7 mouse cellular contexts compared by ENCODE assay signal in genomic region chr2:76338215-76339156, GRCm38 (mm10). TPM values are rescaled to one million over a fixed set of nuclear protein-coding genes. Genes with fewer than 3 reads are reported as not detected.
DNase-seq lines count a peak whose midpoint lies in the region; ATAC-seq and TF ChIP-seq lines count a peak whose summit lies in the region.

Gene Pde11a (minus strand): TSS chr2:76338774.

- WGBS in embryonic facial prominence, embryonic 14.5 days, result 37% methylated on average over 16 of the region's 41 CpGs
- WGBS in hindbrain, embryonic 14.5 days, result 17% methylated on average over 41 of the region's 41 CpGs
- WGBS in limb, embryonic 11.5 days, result 19% methylated on average over 40 of the region's 41 CpGs
- WGBS in midbrain, embryonic 12.5 days, result 19% methylated on average over 38 of the region's 41 CpGs

- H3K9me3 ChIP-seq in ES-Bruce4 (replicated peaks; ENCODE audit: control insufficient read depth, insufficient read depth, low read length, poor library complexity, severe bottlenecking), result no peaks in the 10 kb centered on the region
- no peaks in the 10 kb centered on the region for H3K9me3 ChIP-seq in embryonic facial prominence, embryonic 14.5 days (ENCODE audit: control insufficient read depth, low read length)
- no peaks in the 10 kb centered on the region for H3K9me3 ChIP-seq in hindbrain, embryonic 14.5 days (ENCODE audit: control insufficient read depth, low read length)
- no peaks in the 10 kb centered on the region for H3K9me3 ChIP-seq in limb, embryonic 11.5 days (ENCODE audit: control insufficient read depth, low read length)
- H3K9me3 ChIP-seq in midbrain, embryonic 12.5 days, result no peaks in the 10 kb centered on the region

- H3K4me1 ChIP-seq in ES-Bruce4 (ENCODE audit: control insufficient read depth, insufficient read depth, low read length), result no peaks in the 10 kb centered on the region
- H3K4me1 ChIP-seq in embryonic facial prominence, embryonic 14.5 days (ENCODE audit: control insufficient read depth, insufficient read depth, low read length), result no peaks in the 10 kb centered on the region
- H3K4me1 ChIP-seq in hindbrain, embryonic 14.5 days (replicated peaks; ENCODE audit: control insufficient read depth, insufficient read depth, low read length), result peaks cover 7% of the 10 kb centered on the region; the same call in 1 of the 2 replicates
- no peaks in the 10 kb centered on the region for H3K4me1 ChIP-seq in limb, embryonic 11.5 days (ENCODE audit: control insufficient read depth, insufficient read depth, low read length)
- H3K4me1 ChIP-seq in midbrain, embryonic 12.5 days, result peaks cover 9% of the 10 kb centered on the region

- H3K27ac ChIP-seq in ES-Bruce4 (ENCODE audit: insufficient read depth, low read length), result no peak within 1 kb of the TSS
- no peak within 1 kb of the TSS for H3K27ac ChIP-seq in embryonic facial prominence, embryonic 14.5 days (replicated peaks; ENCODE audit: low read depth, low read length)
- H3K27ac ChIP-seq in hindbrain, embryonic 14.5 days, result no peak within 1 kb of the TSS
- H3K27ac ChIP-seq in limb, embryonic 11.5 days (replicated peaks; ENCODE audit: low read depth, low read length), result no peak within 1 kb of the TSS
- no peak within 1 kb of the TSS for H3K27ac ChIP-seq in midbrain, embryonic 12.5 days (replicated peaks)

- H3K9ac ChIP-seq in ES-Bruce4 (ENCODE audit: low read depth, poor library complexity, severe bottlenecking), result peak within 1 kb of the TSS; percentile 55
- H3K9ac ChIP-seq in embryonic facial prominence, embryonic 14.5 days (ENCODE audit: low read depth, low read length), result peak within 1 kb of the TSS; percentile 57
- peak within 1 kb of the TSS; percentile 65 for H3K9ac ChIP-seq in hindbrain, embryonic 14.5 days
- H3K9ac ChIP-seq in limb, embryonic 11.5 days (ENCODE audit: low read length), result peak within 1 kb of the TSS; percentile 52; the same call in 1 of the 2 replicates
- H3K9ac ChIP-seq in midbrain, embryonic 12.5 days (replicated peaks), result peak within 1 kb of the TSS; percentile 44

- peak within 1 kb of the TSS; percentile 67 for H3K4me3 ChIP-seq in ES-Bruce4 (ENCODE audit: low read depth, low read length)
- peak within 1 kb of the TSS; percentile 45 for H3K4me3 ChIP-seq in embryonic facial prominence, embryonic 14.5 days (ENCODE audit: low read depth, low read length)
- peak within 1 kb of the TSS; percentile 43 for H3K4me3 ChIP-seq in hindbrain, embryonic 14.5 days (replicated peaks; ENCODE audit: low read length)
- H3K4me3 ChIP-seq in limb, embryonic 11.5 days (ENCODE audit: low read depth, low read length), result peak within 1 kb of the TSS; percentile 38
- H3K4me3 ChIP-seq in midbrain, embryonic 12.5 days, result peak within 1 kb of the TSS; percentile 48

- H3K27me3 ChIP-seq in ES-Bruce4 (ENCODE audit: control insufficient read depth, insufficient read depth, low read length, poor library complexity, severe bottlenecking), result no peaks in the 10 kb centered on the region
- peaks cover 10% of the 10 kb centered on the region; the same call in 1 of the 2 replicates for H3K27me3 ChIP-seq in embryonic facial prominence, embryonic 14.5 days (replicated peaks; ENCODE audit: control insufficient read depth, insufficient read depth, low read length)
- peaks cover 10% of the 10 kb centered on the region; the same call in 1 of the 2 replicates for H3K27me3 ChIP-seq in hindbrain, embryonic 14.5 days (ENCODE audit: control insufficient read depth, insufficient read depth, low read length)
- peaks cover 7% of the 10 kb centered on the region for H3K27me3 ChIP-seq in limb, embryonic 11.5 days (ENCODE audit: control insufficient read depth, insufficient read depth, low read length)
- H3K27me3 ChIP-seq in midbrain, embryonic 12.5 days, result peaks cover 26% of the 10 kb centered on the region

- no peak for TF ChIP-seq POLR2A in ES-Bruce4 (IDR thresholded peaks at IDR 0.05; ENCODE audit: insufficient read depth, low read length)

- ATAC-seq in embryonic facial prominence, embryonic 14.5 days (ENCODE audit: low read depth), result peak; percentile 62
- ATAC-seq in hindbrain, embryonic 14.5 days (ENCODE audit: low FRiP score), result peak; percentile 76; the same call in 1 of the 2 replicates
- ATAC-seq in limb, embryonic 11.5 days (ENCODE audit: insufficient number of reproducible peaks, low FRiP score, low TSS enrichment, low read depth), result peak; percentile 51; the same call in 1 of the 2 replicates
- peak; percentile 72 for ATAC-seq in midbrain, embryonic 12.5 days (ENCODE audit: low FRiP score, low read depth)

- DNase-seq in CD4-positive helper T cell, adult 2 months (ENCODE audit: low read depth, low spot score), result peak; percentile 5
- peak; percentile 31 for DNase-seq in embryonic facial prominence, embryonic 14.5 days (ENCODE audit: low spot score)
- no peak for DNase-seq in hindbrain, embryonic 14.5 days (ENCODE audit: low spot score)
- DNase-seq in limb, embryonic 11.5 days (ENCODE audit: low spot score), result peak; percentile 71
- peak; percentile 72 for DNase-seq in yolk sac, embryonic 10.5 days (ENCODE audit: low spot score)

- TF ChIP-seq EP300 in ES-Bruce4 (IDR thresholded peaks at IDR 0.05; ENCODE audit: insufficient read depth, low read depth, low read length), result no peak

- TF ChIP-seq CTCF in ES-Bruce4 (IDR thresholded peaks at IDR 0.05; ENCODE audit: low read depth, low read length), result no peak

- H3K36me3 ChIP-seq in ES-Bruce4 (ENCODE audit: control insufficient read depth, insufficient read depth, low read length, poor library complexity, severe bottlenecking), result no peaks in the 10 kb centered on the region
- no peaks in the 10 kb centered on the region for H3K36me3 ChIP-seq in embryonic facial prominence, embryonic 14.5 days (ENCODE audit: control insufficient read depth, insufficient read depth, low read length)
- no peaks in the 10 kb centered on the region for H3K36me3 ChIP-seq in hindbrain, embryonic 14.5 days (replicated peaks; ENCODE audit: control insufficient read depth, insufficient read depth)
- H3K36me3 ChIP-seq in limb, embryonic 11.5 days (ENCODE audit: control insufficient read depth, insufficient read depth, low read length), result no peaks in the 10 kb centered on the region
- H3K36me3 ChIP-seq in midbrain, embryonic 12.5 days, result no peaks in the 10 kb centered on the region

- peak within 1 kb of the TSS; percentile 95 for H3K4me2 ChIP-seq in embryonic facial prominence, embryonic 14.5 days (ENCODE audit: low read depth, low read length)
- peak within 1 kb of the TSS; percentile 95 for H3K4me2 ChIP-seq in hindbrain, embryonic 14.5 days (replicated peaks)
- H3K4me2 ChIP-seq in limb, embryonic 11.5 days (ENCODE audit: low read depth, severe bottlenecking), result peak within 1 kb of the TSS; percentile 93
- H3K4me2 ChIP-seq in midbrain, embryonic 12.5 days (replicated peaks), result peak within 1 kb of the TSS; percentile 94

RNA-seq across cellular contexts. Expression of gene Pde11a, which starts in this region (rescaled TPM):
- 0.76 and 1.0 TPM in 2 replicates for polyA plus RNA-seq in ES-Bruce4 (2011; ENCODE audit: insufficient read depth, insufficient read length, low read depth, missing spikeins)
- polyA plus RNA-seq in embryonic facial prominence, embryonic 14.5 days (2014; fragmentation: Nextera tagmentation; extraction: Ambion mirVana), result 0.21 and 0.31 TPM in 2 replicates
- 1.4 and 1.7 TPM in 2 replicates for polyA plus RNA-seq in hindbrain, embryonic 14.5 days (2014; fragmentation: Nextera tagmentation; extraction: Ambion mirVana)
- 0.31 and 0.52 TPM in 2 replicates for polyA plus RNA-seq in limb, embryonic 11.5 days (2014; fragmentation: Nextera tagmentation; extraction: Ambion mirVana)
- 0.20 and 0.73 TPM in 2 replicates for polyA plus RNA-seq in midbrain, embryonic 12.5 days (2016; fragmentation: Nextera tagmentation; extraction: Ambion mirVana)

Comparison
In these comparisons a context has a peak if more than half of its experiments do, and no peak if none do; other contexts are left out.
1. Peak in DNase-seq, ATAC-seq, H3K4me3 ChIP-seq, H3K9ac ChIP-seq and H3K4me2 ChIP-seq in embryonic facial prominence, embryonic 14.5 days; RNA of the gene not detected or under 1 TPM.
2. Peak in DNase-seq, ATAC-seq, H3K4me3 ChIP-seq, H3K9ac ChIP-seq and H3K4me2 ChIP-seq in limb, embryonic 11.5 days; RNA of the gene not detected or under 1 TPM.
3. Peak in ATAC-seq, H3K4me3 ChIP-seq, H3K9ac ChIP-seq and H3K4me2 ChIP-seq in midbrain, embryonic 12.5 days; RNA of the gene not detected or under 1 TPM.